Mouse (Mus musculus) kidney, postnatal 0 days (tissue): Measurements from ENCODE around the gene 4930590J08Rik. TPM values are rescaled to one million over a fixed set of nuclear protein-coding genes. Genes with fewer than 3 reads are reported as not detected.

Source experiments
- ATAC-seq: fragments of 200-750 bp; cut with Nextera tagmentation; replicated peaks from 2 replicates; pipeline ENCODE4 v1.8.0; 2017; ENCODE audit warnings: low read depth, moderate number of reproducible peaks, moderate TSS enrichment, moderate library complexity; ENCODE audit not compliant: low FRiP score
- DNase-seq: peaks from one replicate; pipeline ENCODE4 v3.0.0-alpha.2; 2016; ENCODE audit warnings: low spot score
- H3K27ac ChIP-seq: fragments of 300-500 bp; sonication (generic); 2 replicates; pipeline ENCODE4 v1.5.1; 2014; ENCODE audit warnings: mild to moderate bottlenecking
- H3K27me3 ChIP-seq: fragments of 300-500 bp; sonication (generic); 2 replicates; pipeline ENCODE4 v1.6.1; 2014; ENCODE audit warnings: low read length, mixed read lengths; ENCODE audit not compliant: insufficient read depth
- H3K36me3 ChIP-seq: fragments of 300-500 bp; sonication (generic); 2 replicates; pipeline ENCODE4 v1.6.1; 2014; ENCODE audit warnings: low read length, mixed read lengths; ENCODE audit not compliant: insufficient read depth
- H3K4me1 ChIP-seq: fragments of 300-500 bp; sonication (generic); replicated peaks from 2 replicates; pipeline ENCODE4 v1.6.1; 2014; ENCODE audit warnings: antibody characterized with exemption, low read length, mixed read lengths; ENCODE audit not compliant: insufficient read depth
- H3K4me2 ChIP-seq: fragments of 300-500 bp; sonication (generic); 2 replicates; pipeline ENCODE4 v1.6.1; 2014; ENCODE audit warnings: mild to moderate bottlenecking, low read length, moderate library complexity, mixed read lengths
- H3K4me3 ChIP-seq: fragments of 300-500 bp; sonication (generic); replicated peaks from 2 replicates; pipeline ENCODE4 v1.5.1; 2014; ENCODE audit warnings: low read depth, low read length
- H3K9ac ChIP-seq: fragments of 300-500 bp; sonication (generic); 2 replicates; pipeline ENCODE4 v1.6.1; 2014; ENCODE audit warnings: low read depth, low read length
- H3K9me3 ChIP-seq: fragments of 300-500 bp; sonication (generic); replicated peaks from 2 replicates; pipeline ENCODE4 v1.6.1; 2016; ENCODE audit warnings: low read length, inconsistent platforms, mixed read lengths
- CTCF ChIP-seq: IDR thresholded peaks from 2 replicates; pipeline ENCODE4 v1.5.1; 2016; ENCODE audit warnings: antibody characterized with exemption, low read depth, mild to moderate bottlenecking, moderate library complexity
- WGBS: fragments of 180-500 bp; shearing (Covaris S2); extraction: QIAGEN DNeasy Blood & Tissue Kit; methylation state at CpG from one replicate; pipeline ENCODE4 v1.1.7; 2014; 5-methylcytosine and 5-hydroxymethylcytosine counted together
- polyA plus RNA-seq: library from polyadenylated mRNA; unstranded; fragments of >200 nt; fragmentation: Nextera tagmentation; extraction: Ambion mirVana; gene quantifications from 2 replicates; pipeline ENCODE4 v1.2.1, GENCODE M21; 2015

The 4930590J08Rik gene
- polyA plus RNA-seq, 1 experiment from 2014 or later = 0.21 TPM

- DNase-seq (peak; percentile 91), ATAC-seq (peak; percentile 67; the same call in 1 of the 2 replicates)
- H3K27ac ChIP-seq = peak overlapping the region; percentile 81
- H3K4me2 ChIP-seq = peak overlapping the region; percentile 35; the same call in 1 of the 2 replicates
- WGBS = 13% methylated on average over 8 of the region's 8 CpGs
- no peaks in the 10 kb centered on the region for H3K36me3 ChIP-seq
- no peak for TF ChIP-seq CTCF
- H3K9ac ChIP-seq = 0 out of 2 replicates have a peak overlapping the region, but pooled peaks have one; percentile 10
- peaks cover 14% of the 10 kb centered on the region for H3K4me1 ChIP-seq
- H3K27me3 ChIP-seq = no peaks in the 10 kb centered on the region
- no peak overlapping the region for H3K4me3 ChIP-seq
- H3K9me3 ChIP-seq = no peaks in the 10 kb centered on the region
Observed at GRCm38 (mm10) chr6:91960028-91960811, 57.6 kb downstream of the 4930590J08Rik start.

- no peaks in the 10 kb centered on the region for H3K36me3 ChIP-seq
- WGBS = 7% methylated on average over 4 of the region's 4 CpGs
- peak; percentile 44; the same call in 1 of the 2 replicates for ATAC-seq
- H3K4me1 ChIP-seq = peaks cover 14% of the 10 kb centered on the region
- H3K9ac ChIP-seq = no peak overlapping the region
- no peak overlapping the region for H3K4me2 ChIP-seq
- H3K4me3 ChIP-seq = no peak overlapping the region
- no peaks in the 10 kb centered on the region for H3K9me3 ChIP-seq
- peak; percentile 89 for DNase-seq
- no peaks in the 10 kb centered on the region for H3K27me3 ChIP-seq
- TF ChIP-seq CTCF = no peak
- H3K27ac ChIP-seq = peak overlapping the region; percentile 11
Observed at GRCm38 (mm10) chr6:91963429-91963828, 60.8 kb downstream of the 4930590J08Rik start.

- DNase-seq (no peak), ATAC-seq (no peak)
- TF ChIP-seq CTCF = no peak
- Histone ChIP-seq H3K4me3 (no peak overlapping the region), H3K36me3 (no peaks in the 10 kb centered on the region), H3K9ac (no peak overlapping the region), H3K4me2 (no peak overlapping the region), H3K9me3 (no peaks in the 10 kb centered on the region), H3K27me3 (no peaks in the 10 kb centered on the region), H3K27ac (no peak overlapping the region), H3K4me1 (peaks cover 14% of the 10 kb centered on the region; the same call in 1 of the 2 replicates)
- WGBS = 71% methylated on average over 8 of the region's 8 CpGs
Observed at GRCm38 (mm10) chr6:91965060-91965459, 62.5 kb downstream of the 4930590J08Rik start.

GRCm38 (mm10) chr6:91966006-91966405, 63.4 kb downstream of the 4930590J08Rik start:
- 40% methylated on average over 6 of the region's 6 CpGs for WGBS
- Histone ChIP-seq H3K27me3 (no peaks in the 10 kb centered on the region), H3K4me1 (peaks cover 13% of the 10 kb centered on the region; the same call in 1 of the 2 replicates), H3K4me2 (no peak overlapping the region), H3K27ac (no peak overlapping the region), H3K9me3 (no peaks in the 10 kb centered on the region), H3K36me3 (no peaks in the 10 kb centered on the region), H3K4me3 (no peak overlapping the region), H3K9ac (no peak overlapping the region)
- DNase-seq (no peak), ATAC-seq (no peak)
- TF ChIP-seq CTCF = no peak

DNA sequence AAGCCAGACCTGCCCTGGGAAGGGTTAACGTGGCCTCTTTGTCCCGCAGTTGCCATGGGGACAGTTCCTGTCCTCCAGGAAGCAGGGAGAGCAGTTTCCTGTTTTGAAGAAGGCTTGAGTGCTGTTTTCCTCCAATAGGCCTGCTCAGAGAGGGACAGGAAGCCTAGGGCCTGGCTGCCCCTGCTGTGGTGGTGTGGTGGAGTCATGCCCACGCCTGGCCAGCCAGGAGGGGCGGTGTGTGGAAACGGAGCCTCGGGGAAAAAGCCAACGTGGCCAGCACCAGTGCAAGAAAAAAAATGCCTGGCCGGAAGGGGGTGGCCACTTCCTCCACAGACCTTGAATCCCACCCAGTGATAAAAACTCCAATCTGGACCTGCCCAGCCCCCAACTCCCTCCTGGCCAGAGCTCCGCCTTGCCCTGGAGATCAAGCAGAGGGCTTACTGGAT, 69.6 kb downstream of the 4930590J08Rik start:
- H3K4me1 ChIP-seq = peaks cover 5% of the 10 kb centered on the region; the same call in 1 of the 2 replicates
- peak; percentile 33; the same call in 1 of the 2 replicates for TF ChIP-seq CTCF
- no peak overlapping the region for H3K4me3 ChIP-seq
- no peaks in the 10 kb centered on the region for H3K9me3 ChIP-seq
- WGBS = 28% methylated on average over 9 of the region's 9 CpGs
- ATAC-seq (peak; percentile 82), DNase-seq (peak; percentile 85)
- peak overlapping the region; percentile 21; the same call in 1 of the 2 replicates for H3K27ac ChIP-seq
- H3K27me3 ChIP-seq = no peaks in the 10 kb centered on the region
- H3K4me2 ChIP-seq = no peak overlapping the region
- no peak overlapping the region for H3K9ac ChIP-seq
- H3K36me3 ChIP-seq = no peaks in the 10 kb centered on the region

DNA sequence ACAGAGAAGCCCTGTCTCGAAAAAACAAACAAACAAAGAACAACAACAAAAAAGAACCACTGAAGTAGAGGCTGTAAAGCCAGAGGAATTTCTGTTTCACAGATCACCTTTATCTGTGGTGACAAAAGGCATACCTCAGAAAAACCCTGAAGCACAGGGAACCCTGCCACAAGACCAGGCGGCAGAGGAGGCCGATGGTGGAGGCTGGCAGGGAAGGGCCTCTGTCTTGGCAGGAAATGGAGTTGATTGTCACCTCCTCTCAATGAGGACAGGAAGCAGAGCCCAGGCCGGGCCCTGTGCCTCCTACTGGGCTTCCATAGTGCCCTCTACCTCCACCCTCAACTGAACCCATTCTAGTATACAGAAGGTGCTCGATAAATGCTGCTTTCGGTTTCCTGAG, 71.4 kb downstream of the 4930590J08Rik start:
- H3K9ac ChIP-seq = no peak overlapping the region
- H3K4me2 ChIP-seq = no peak overlapping the region
- peaks cover 8% of the 10 kb centered on the region; the same call in 1 of the 2 replicates for H3K4me1 ChIP-seq
- no peaks in the 10 kb centered on the region for H3K27me3 ChIP-seq
- H3K9me3 ChIP-seq = no peaks in the 10 kb centered on the region
- ATAC-seq = no peak
- WGBS = 67% methylated on average over 6 of the region's 6 CpGs
- no peak overlapping the region for H3K4me3 ChIP-seq
- H3K36me3 ChIP-seq = no peaks in the 10 kb centered on the region
- no peak for TF ChIP-seq CTCF
- no peak for DNase-seq
- H3K27ac ChIP-seq = no peak overlapping the region
